Mouse (Mus musculus) adrenal gland, postnatal 4 days (tissue): Measurements from ENCODE around the gene Gatad1. TPM values are rescaled to one million over a fixed set of nuclear protein-coding genes. Genes with fewer than 3 reads are reported as not detected.
"Not testable (repeated sequence)": the region's sequence is repeated elsewhere in the genome, so short reads cannot be mapped to it uniquely, and the experiment has no call there.

Experiments
- DNase-seq, 2 experiments: peaks; one replicate each; pipeline ENCODE4 v3.0.0; 2021 to 2022; ENCODE audit warnings: low spot score in 2 of 2, mixed read lengths in 2 of 2
- long read RNA-seq, 2 experiments: library from polyadenylated mRNA; stranded (forward); transcript quantifications; one replicate each; pipeline ENCODE4 v2.0.0; 2021
- total RNA-seq, 2 experiments: library from RNA; stranded (reverse); gene quantifications; 2 replicates each; pipeline ENCODE4 v1.2.3; 2021

Gene Gatad1
- 100 to 1,000 TPM; 136 to 137 TPM for total RNA-seq
- long read RNA-seq, experiment 1, transcript Gatad1-201 (5 exons, 2,545 nt) = major isoform, 42 of 69 reads
- long read RNA-seq, experiment 1, transcript Gatad1-202 (4 exons, 1,278 nt) = minor isoform, 5 of 69 reads
- long read RNA-seq, experiment 1, partial matches to known transcripts = 14 of 69 reads
- long read RNA-seq, experiment 1, other reads (novel, unspliced or antisense) = 8 of 69 reads
- long read RNA-seq, experiment 2, transcript Gatad1-202 (4 exons, 1,278 nt) = minor isoform, 16 of 115 reads
- long read RNA-seq, experiment 2, transcript Gatad1-201 (5 exons, 2,545 nt) = major isoform, 73 of 115 reads
- long read RNA-seq, experiment 2, partial matches to known transcripts = 5 of 115 reads
- long read RNA-seq, experiment 2, other reads (novel, unspliced or antisense) = 21 of 115 reads

- no peak for DNase-seq
Observed at GRCm38 (mm10) chr5:3657085-3657484, at the start of gene Gatad1. Gene Gatad1 (minus strand): TSS chr5:3657185.

GRCm38 (mm10) chr5:3702180-3702579 is 45.2 kb upstream of the Gatad1 start:
- DNase-seq = no peak

GRCm38 (mm10) chr5:3700025-3700424 is 43.0 kb upstream of the Gatad1 start:
- no peak for DNase-seq

GRCm38 (mm10) chr5:3696031-3696430 is 39.0 kb upstream of the Gatad1 start:
- no peak for DNase-seq

GRCm38 (mm10) chr5:3695191-3695590 is 38.2 kb upstream of the Gatad1 start:
- DNase-seq = no peak

GRCm38 (mm10) chr5:3692956-3693355 is 36.0 kb upstream of the Gatad1 start:
- DNase-seq = no peak

GRCm38 (mm10) chr5:3691283-3691682 is 34.3 kb upstream of the Gatad1 start:
- DNase-seq = no peak

- DNase-seq = no peak
Observed at GRCm38 (mm10) chr5:3688298-3688697, 31.3 kb upstream of the Gatad1 start.

GRCm38 (mm10) chr5:3669938-3670554 is 13.1 kb upstream of the Gatad1 start:
- DNase-seq = no peak

- no peak for DNase-seq
Observed at GRCm38 (mm10) chr5:3666585-3666984, 9.6 kb upstream of the Gatad1 start.

GRCm38 (mm10) chr5:3665225-3665624 is 8.2 kb upstream of the Gatad1 start:
- no peak for DNase-seq

- DNase-seq = no peak
Observed at GRCm38 (mm10) chr5:3653801-3654200, 3.2 kb downstream of the Gatad1 start.

- not testable (repeated sequence) for DNase-seq
Observed at GRCm38 (mm10) chr5:3652903-3653575, 3.9 kb downstream of the Gatad1 start.

GRCm38 (mm10) chr5:3651621-3652020 is 5.4 kb downstream of the Gatad1 start:
- no peak for DNase-seq

- DNase-seq = no peak
Observed at GRCm38 (mm10) chr5:3650881-3651280, 6.1 kb downstream of the Gatad1 start, which contains the start of gene Tmbim7. Gene Tmbim7 (plus strand): TSS chr5:3651181.

GRCm38 (mm10) chr5:3648849-3649210 is 8.2 kb downstream of the Gatad1 start:
- no peak for DNase-seq

GRCm38 (mm10) chr5:3648206-3648848 is 8.7 kb downstream of the Gatad1 start:
- DNase-seq = no peak

- DNase-seq = peak; percentile 55 to 76
Observed at GRCm38 (mm10) chr5:3647708-3648121, 9.3 kb downstream of the Gatad1 start.

GRCm38 (mm10) chr5:3646991-3647707 is 9.8 kb downstream of the Gatad1 start:
- peak; percentile 18 to 31 for DNase-seq

GRCm38 (mm10) chr5:3646539-3646938 is 10.4 kb downstream of the Gatad1 start:
- no peak for DNase-seq

GRCm38 (mm10) chr5:3645326-3645725 is 11.7 kb downstream of the Gatad1 start:
- DNase-seq = no peak
